Mouse (Mus musculus) hindbrain, embryonic 15.5 days (tissue): ENCODE data around the gene Ganc. TPM values are rescaled to one million over a fixed set of nuclear protein-coding genes. Genes with fewer than 3 reads are reported as not detected.

ENCODE experiments used
- ATAC-seq: fragments of 200-750 bp; cut with Nextera tagmentation; 2 replicates; pipeline ENCODE4 v1.8.0; 2017; ENCODE audit warnings: low read depth, moderate number of reproducible peaks, moderate TSS enrichment; ENCODE audit not compliant: low FRiP score
- H3K27ac ChIP-seq: fragments of 300-500 bp; sonication (generic); replicated peaks from 2 replicates; pipeline ENCODE4 v1.5.1; 2015; ENCODE audit warnings: mild to moderate bottlenecking, inconsistent platforms
- H3K27me3 ChIP-seq: fragments of 300-500 bp; sonication (generic); 2 replicates; pipeline ENCODE4 v1.6.1; 2015; ENCODE audit warnings: control low read depth, inconsistent platforms
- H3K36me3 ChIP-seq: fragments of 300-500 bp; sonication (generic); 2 replicates; pipeline ENCODE4 v1.6.1; 2015; ENCODE audit warnings: control low read depth, inconsistent platforms
- H3K4me1 ChIP-seq: fragments of 300-500 bp; sonication (generic); replicated peaks from 2 replicates; pipeline ENCODE4 v1.6.1; 2015; ENCODE audit warnings: control low read depth, inconsistent platforms
- H3K4me2 ChIP-seq: fragments of 300-500 bp; sonication (generic); 2 replicates; pipeline ENCODE4 v1.6.1; 2015; ENCODE audit warnings: moderate library complexity, mild to moderate bottlenecking, inconsistent platforms
- H3K4me3 ChIP-seq: fragments of 300-500 bp; sonication (generic); 2 replicates; pipeline ENCODE4 v1.5.1; 2015; ENCODE audit warnings: mild to moderate bottlenecking, inconsistent platforms
- H3K9ac ChIP-seq: fragments of 300-500 bp; sonication (generic); 2 replicates; pipeline ENCODE4 v1.6.1; 2015; ENCODE audit warnings: inconsistent platforms
- H3K9me3 ChIP-seq: fragments of 300-500 bp; sonication (generic); 2 replicates; pipeline ENCODE4 v1.6.1; 2016; ENCODE audit warnings: control low read depth, inconsistent platforms
- WGBS: fragments of 180-500 bp; shearing (Covaris S2); methylation state at CpG from one replicate; pipeline ENCODE4 v1.1.7; 2015; 5-methylcytosine and 5-hydroxymethylcytosine counted together
- polyA plus RNA-seq: library from polyadenylated mRNA; unstranded; fragments of >200 nt; fragmentation: Nextera tagmentation; extraction: Ambion mirVana; gene quantifications from 2 replicates; pipeline ENCODE4 v1.2.1, GENCODE M21; 2015

Ganc gene
- polyA plus RNA-seq, 1 experiment from 2014 or later = 11.1 TPM

DNA sequence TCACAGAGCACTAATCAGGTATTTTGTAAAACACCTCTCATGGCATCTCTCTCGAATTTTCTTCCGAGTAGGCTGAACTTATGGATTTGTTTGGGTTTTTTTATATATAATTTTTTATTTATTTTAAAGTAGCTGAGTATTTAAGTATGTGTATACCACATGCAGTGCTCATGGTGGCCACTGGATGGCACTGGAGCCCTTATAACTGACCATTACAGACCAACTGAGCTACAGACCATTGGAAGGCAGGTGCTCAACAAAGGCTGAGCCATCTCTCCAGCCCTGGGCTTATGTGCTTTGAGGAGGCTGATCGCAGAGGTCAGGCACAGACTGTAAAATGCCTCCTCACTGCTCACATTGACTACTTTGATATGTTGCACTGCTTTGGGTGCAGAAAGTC lies 74.9 kb downstream of the Ganc start:
- H3K27me3 ChIP-seq = no peaks in the 10 kb centered on the region
- no peaks in the 10 kb centered on the region for H3K4me1 ChIP-seq
- H3K4me2 ChIP-seq = no peak overlapping the region
- no peak overlapping the region for H3K9ac ChIP-seq
- no peak overlapping the region for H3K4me3 ChIP-seq
- WGBS = 61% methylated on average over 3 of the region's 3 CpGs
- no peak overlapping the region for H3K27ac ChIP-seq
- H3K9me3 ChIP-seq = no peaks in the 10 kb centered on the region
- no peaks in the 10 kb centered on the region for H3K36me3 ChIP-seq
- no peak for ATAC-seq

DNA sequence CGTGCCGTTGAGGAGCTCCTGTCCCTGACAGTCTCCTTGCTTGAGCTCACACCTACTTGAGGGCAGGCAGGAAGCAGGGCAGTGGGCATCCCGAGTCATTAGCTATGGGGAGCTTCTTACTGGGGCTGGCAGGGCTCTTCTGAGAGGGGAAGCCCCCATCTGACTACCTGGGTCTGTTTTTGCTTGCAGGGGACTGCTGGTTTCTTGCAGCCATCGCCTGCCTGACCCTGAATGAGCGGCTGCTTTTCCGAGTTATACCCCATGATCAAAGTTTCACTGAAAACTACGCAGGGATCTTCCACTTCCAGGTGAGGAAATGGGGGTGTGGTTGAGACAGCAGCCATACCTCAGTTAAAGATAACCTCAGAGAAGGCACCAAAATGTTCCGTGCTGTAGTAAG lies 78.2 kb downstream of the Ganc start:
- no peak overlapping the region for H3K4me3 ChIP-seq
- no peak for ATAC-seq
- no peak overlapping the region for H3K4me2 ChIP-seq
- no peak overlapping the region for H3K9ac ChIP-seq
- H3K27me3 ChIP-seq = no peaks in the 10 kb centered on the region
- H3K36me3 ChIP-seq = no peaks in the 10 kb centered on the region
- 85% methylated on average over 8 of the region's 8 CpGs for WGBS
- H3K9me3 ChIP-seq = no peaks in the 10 kb centered on the region
- no peak overlapping the region for H3K27ac ChIP-seq
- H3K4me1 ChIP-seq = no peaks in the 10 kb centered on the region

DNA sequence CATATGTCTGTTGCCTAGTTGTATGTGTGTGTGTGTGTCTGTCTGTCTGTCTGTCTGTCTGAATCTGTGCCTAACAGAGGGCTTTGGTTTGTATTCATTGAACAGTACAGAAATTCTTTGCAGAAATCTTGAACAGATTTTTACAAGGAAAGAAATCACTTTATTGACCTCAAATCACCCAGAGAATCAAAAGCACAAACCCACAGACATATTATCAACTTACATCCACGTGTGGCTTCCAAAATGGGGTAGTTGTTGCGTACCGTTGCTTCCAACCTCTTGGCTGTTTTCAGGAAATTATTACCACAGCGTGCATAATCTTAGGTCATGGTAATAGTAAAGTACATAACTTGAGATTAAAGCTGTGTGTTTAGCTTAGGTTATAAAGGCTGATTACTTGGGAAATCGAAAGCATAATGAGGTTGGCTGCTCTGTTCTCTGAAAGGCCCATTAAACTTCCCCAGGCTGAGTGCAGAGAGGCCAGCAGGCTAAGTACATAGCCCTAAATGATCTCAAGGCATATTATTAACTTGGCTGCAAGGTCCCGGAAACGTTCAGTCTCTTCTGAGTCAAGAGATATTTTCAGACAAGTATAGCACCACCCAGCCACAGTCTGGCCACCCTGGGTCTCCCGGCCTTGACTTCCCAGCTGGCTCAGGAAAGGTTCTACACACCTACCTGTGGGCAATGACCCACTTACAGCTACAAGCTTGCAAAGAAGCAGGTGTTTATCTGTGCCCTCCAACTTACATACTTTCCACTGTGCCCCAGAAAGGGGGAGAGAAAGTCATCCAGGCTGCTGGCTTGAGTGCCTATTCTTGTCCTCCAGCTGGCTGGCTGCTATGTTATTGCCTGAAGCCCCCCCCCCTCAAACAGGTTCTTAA lies 79.1 kb downstream of the Ganc start:
- WGBS = 80% methylated on average over 8 of the region's 8 CpGs
- Histone ChIP-seq H3K4me2 (no peak overlapping the region), H3K9ac (no peak overlapping the region), H3K4me1 (no peaks in the 10 kb centered on the region), H3K9me3 (no peaks in the 10 kb centered on the region), H3K36me3 (no peaks in the 10 kb centered on the region), H3K27ac (no peak overlapping the region), H3K4me3 (no peak overlapping the region), H3K27me3 (no peaks in the 10 kb centered on the region)
- ATAC-seq = no peak

DNA sequence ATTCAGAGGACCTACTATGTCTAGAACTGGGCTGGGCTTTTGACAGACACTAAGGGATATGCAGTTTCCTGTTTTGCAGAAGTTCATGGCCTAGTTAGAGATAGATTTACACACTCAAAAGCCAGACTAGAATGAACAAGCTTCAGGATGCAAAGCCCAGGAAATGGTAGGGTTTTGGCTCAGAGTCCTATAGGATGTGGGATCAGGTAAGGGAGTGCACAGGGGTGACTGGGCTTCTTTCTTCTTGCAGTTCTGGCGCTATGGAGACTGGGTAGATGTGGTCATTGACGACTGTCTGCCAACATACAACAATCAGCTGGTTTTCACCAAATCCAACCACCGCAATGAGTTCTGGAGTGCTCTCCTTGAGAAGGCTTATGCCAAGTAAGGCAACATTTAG lies 80.5 kb downstream of the Ganc start:
- Histone ChIP-seq H3K4me2 (no peak overlapping the region), H3K27ac (no peak overlapping the region), H3K36me3 (no peaks in the 10 kb centered on the region), H3K4me1 (no peaks in the 10 kb centered on the region), H3K4me3 (no peak overlapping the region), H3K27me3 (no peaks in the 10 kb centered on the region), H3K9me3 (no peaks in the 10 kb centered on the region), H3K9ac (no peak overlapping the region)
- no peak for ATAC-seq
- WGBS = 79% methylated on average over 3 of the region's 3 CpGs

DNA sequence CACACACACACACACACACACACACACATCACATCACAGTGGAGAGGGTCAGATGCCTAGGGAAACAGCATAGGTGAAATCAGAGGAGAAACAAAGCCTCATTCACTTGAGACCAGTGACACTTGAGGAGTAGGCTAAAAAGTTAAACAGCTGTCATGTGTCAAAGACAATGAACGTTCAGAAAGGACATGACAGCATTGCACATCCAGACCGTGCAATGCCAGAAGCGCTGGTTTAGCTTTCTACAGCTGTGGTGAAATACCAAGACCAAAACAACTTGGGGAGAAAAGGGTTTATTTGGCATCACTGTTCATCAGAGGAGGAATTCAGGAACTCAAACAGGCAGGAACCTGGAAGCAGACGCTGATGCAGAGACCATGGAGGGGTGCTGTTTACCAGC lies 89.6 kb downstream of the Ganc start:
- Histone ChIP-seq H3K9ac (no peak overlapping the region), H3K4me3 (no peak overlapping the region), H3K27me3 (no peaks in the 10 kb centered on the region), H3K27ac (no peak overlapping the region), H3K36me3 (no peaks in the 10 kb centered on the region), H3K4me1 (no peaks in the 10 kb centered on the region), H3K4me2 (no peak overlapping the region), H3K9me3 (no peaks in the 10 kb centered on the region)
- 68% methylated on average over 4 of the region's 4 CpGs for WGBS
- ATAC-seq = no peak

DNA sequence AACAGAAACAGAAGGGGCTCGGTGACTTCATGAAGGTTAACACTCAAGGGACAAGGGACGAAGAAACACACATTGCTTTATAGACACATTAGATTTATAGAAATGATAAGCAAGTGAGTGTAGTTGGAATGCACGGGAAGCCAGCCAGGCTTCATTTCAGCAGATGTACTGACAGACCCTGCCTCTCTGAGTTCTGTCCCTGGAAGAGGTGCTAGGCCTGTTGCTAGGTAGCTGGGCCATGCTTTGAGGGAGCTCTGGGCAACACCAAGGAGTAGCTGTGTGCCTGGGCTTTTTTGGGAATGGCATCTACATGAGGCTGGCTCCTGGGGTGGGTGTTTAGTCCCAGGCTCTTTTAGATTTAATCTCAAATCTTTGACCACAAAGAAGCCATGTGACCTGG lies 92.8 kb downstream of the Ganc start:
- H3K4me2 ChIP-seq = no peak overlapping the region
- no peaks in the 10 kb centered on the region for H3K4me1 ChIP-seq
- no peak overlapping the region for H3K27ac ChIP-seq
- H3K27me3 ChIP-seq = no peaks in the 10 kb centered on the region
- no peaks in the 10 kb centered on the region for H3K9me3 ChIP-seq
- WGBS = 71% methylated on average over 3 of the region's 3 CpGs
- H3K4me3 ChIP-seq = no peak overlapping the region
- no peaks in the 10 kb centered on the region for H3K36me3 ChIP-seq
- no peak for ATAC-seq
- no peak overlapping the region for H3K9ac ChIP-seq

DNA sequence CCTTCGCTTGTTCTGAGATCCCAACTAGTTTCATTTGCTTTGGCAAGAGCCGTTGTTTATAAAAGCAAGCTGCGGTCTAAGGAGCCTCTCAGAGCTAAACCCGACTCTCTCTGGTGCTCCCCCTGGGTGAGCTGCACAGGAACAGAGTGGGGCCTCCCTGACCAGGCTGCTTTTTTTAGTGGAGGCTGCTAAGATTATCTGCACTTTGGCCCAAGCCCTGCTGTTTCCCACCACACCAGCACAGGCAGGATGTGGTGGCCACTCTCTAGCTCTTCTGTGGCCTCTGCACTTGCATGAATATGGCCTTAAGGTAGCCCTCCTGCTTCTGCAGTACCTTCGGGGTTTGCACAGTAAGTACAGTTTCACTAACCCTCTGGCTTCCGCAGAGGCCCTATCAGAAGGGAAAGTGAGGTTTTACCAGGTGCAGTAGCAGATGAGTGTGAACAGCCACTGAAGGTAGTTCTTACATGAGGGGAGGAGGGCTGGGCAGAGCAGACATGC lies 96.3 kb downstream of the Ganc start:
- Histone ChIP-seq H3K9ac (no peak overlapping the region), H3K27me3 (no peaks in the 10 kb centered on the region), H3K4me1 (no peaks in the 10 kb centered on the region), H3K27ac (no peak overlapping the region), H3K9me3 (no peaks in the 10 kb centered on the region), H3K36me3 (peaks cover 6% of the 10 kb centered on the region; the same call in 1 of the 2 replicates), H3K4me3 (no peak overlapping the region), H3K4me2 (no peak overlapping the region)
- 83% methylated on average over 6 of the region's 6 CpGs for WGBS
- no peak for ATAC-seq

DNA sequence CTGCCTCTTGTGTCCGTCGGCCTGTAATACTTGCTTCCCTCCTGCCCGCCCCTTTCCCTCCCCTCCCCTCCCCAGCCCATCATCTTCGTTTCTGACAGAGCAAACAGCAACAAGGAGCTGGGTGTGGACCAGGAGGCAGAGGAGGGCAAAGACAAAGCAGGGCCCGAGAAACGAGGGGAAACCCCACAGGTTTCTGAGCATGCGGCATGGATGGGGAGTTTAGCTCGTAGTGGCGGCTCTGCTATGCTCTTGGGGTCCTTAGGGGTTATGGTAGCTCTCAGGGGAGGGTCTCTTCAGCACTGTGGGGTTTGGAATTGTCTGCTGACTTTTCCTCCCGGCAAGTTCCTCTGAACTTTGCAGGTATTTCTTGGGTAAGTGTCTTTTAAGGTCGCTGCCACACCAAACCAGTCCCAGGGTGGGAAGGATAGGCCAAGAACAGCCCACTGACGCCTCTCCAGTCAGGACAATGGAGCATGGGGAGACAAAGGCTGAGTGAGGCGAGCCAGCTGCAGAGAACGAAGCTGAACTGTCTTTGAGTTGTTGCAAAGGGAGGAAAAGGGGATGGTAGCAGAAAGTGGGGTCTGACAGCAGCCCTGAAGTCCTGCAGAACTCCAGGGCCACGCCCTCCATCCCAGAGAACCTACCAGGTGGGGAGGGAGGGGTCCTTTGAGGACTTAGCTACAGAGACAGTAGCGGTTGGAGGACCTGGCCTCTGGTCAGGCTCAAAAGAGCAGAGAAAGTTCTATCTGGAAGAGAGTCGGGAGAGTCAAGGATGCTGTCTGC lies 97.6 kb downstream of the Ganc start:
- H3K4me3 ChIP-seq = no peak overlapping the region
- H3K9me3 ChIP-seq = no peaks in the 10 kb centered on the region
- no peak overlapping the region for H3K9ac ChIP-seq
- H3K4me1 ChIP-seq = no peaks in the 10 kb centered on the region
- H3K27me3 ChIP-seq = no peaks in the 10 kb centered on the region
- H3K36me3 ChIP-seq = peaks cover 18% of the 10 kb centered on the region
- ATAC-seq = no peak
- no peak overlapping the region for H3K4me2 ChIP-seq
- no peak overlapping the region for H3K27ac ChIP-seq
- 36% methylated on average over 17 of the region's 17 CpGs for WGBS

DNA sequence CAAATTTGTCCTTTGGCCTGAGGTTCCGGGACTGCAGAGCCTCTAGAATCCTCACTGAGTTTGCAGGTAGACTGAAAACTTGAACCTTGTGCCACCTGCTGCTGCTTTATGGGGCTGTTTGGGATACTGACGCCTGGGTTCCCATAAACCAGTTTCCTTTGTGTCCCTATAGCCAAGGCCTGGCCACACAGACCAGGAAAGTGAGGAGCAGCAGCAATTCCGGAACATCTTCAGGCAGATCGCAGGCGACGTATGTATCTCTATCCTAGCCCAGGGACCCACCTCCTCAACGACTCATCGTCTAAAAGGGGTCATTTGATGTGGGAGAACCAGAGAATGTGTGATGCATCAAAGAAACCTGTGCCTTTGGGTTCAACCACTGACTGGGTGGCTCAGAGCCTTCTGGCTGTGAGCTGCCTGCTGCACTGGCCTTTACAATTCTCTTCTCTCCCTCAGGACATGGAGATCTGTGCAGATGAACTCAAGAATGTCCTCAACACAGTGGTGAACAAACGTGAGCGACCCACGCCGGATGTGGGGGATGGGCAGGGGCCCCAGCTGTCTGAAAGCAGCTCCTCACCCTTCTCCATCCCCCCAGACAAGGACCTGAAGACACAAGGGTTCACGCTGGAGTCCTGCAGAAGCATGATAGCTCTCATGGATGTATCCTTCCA lies 98.4 kb downstream of the Ganc start:
- WGBS = 80% methylated on average over 13 of the region's 13 CpGs
- H3K4me2 ChIP-seq = no peak overlapping the region
- H3K4me3 ChIP-seq = no peak overlapping the region
- no peak overlapping the region for H3K9ac ChIP-seq
- peaks cover 20% of the 10 kb centered on the region for H3K36me3 ChIP-seq
- no peaks in the 10 kb centered on the region for H3K4me1 ChIP-seq
- H3K9me3 ChIP-seq = no peaks in the 10 kb centered on the region
- no peaks in the 10 kb centered on the region for H3K27me3 ChIP-seq
- no peak overlapping the region for H3K27ac ChIP-seq
- ATAC-seq = no peak

DNA sequence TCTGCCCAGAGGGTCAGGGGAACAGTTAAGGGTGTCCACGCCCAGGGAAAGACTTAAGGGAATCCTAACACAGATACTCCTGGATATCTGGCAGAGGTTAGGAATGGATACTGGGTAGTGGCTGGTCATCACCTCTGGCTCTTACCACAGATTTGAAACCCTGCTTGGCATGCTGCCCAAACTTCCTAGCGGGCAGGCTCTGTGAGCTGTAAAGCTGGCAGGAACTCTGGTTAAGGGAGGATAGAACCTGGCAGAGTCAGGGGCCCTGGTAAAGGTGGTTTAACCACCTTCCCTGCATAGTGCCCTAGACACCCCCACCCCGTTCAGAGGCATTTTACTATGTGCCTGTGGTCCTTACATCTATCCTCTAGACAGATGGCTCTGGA lies 98.9 kb downstream of the Ganc start:
- Histone ChIP-seq H3K27ac (no peak overlapping the region), H3K4me1 (no peaks in the 10 kb centered on the region), H3K9ac (no peak overlapping the region), H3K4me2 (no peak overlapping the region), H3K9me3 (no peaks in the 10 kb centered on the region), H3K4me3 (no peak overlapping the region), H3K36me3 (peaks cover 20% of the 10 kb centered on the region), H3K27me3 (no peaks in the 10 kb centered on the region)
- WGBS = 75% methylated on average over 3 of the region's 3 CpGs
- no peak for ATAC-seq

DNA sequence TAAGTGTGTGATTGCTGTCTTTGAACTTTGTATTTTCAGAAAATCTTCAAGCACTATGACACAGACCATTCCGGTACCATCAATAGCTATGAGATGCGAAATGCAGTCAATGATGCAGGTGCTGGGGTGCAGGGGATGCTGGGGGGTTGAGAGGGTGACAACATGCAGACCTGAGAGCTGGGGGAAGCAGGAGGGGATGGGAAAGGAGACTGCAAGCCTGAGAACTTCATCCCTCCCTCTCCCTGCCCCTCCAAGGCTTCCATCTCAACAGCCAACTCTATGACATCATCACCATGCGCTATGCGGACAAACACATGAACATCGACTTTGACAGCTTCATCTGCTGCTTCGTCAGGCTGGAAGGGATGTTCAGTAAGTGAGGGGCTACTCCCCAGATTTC lies 99.4 kb downstream of the Ganc start:
- no peaks in the 10 kb centered on the region for H3K4me1 ChIP-seq
- no peaks in the 10 kb centered on the region for H3K9me3 ChIP-seq
- no peak overlapping the region for H3K27ac ChIP-seq
- no peak overlapping the region for H3K4me3 ChIP-seq
- H3K36me3 ChIP-seq = peaks cover 23% of the 10 kb centered on the region
- no peaks in the 10 kb centered on the region for H3K27me3 ChIP-seq
- ATAC-seq = no peak
- no peak overlapping the region for H3K9ac ChIP-seq
- 90% methylated on average over 6 of the region's 6 CpGs for WGBS
- no peak overlapping the region for H3K4me2 ChIP-seq

DNA sequence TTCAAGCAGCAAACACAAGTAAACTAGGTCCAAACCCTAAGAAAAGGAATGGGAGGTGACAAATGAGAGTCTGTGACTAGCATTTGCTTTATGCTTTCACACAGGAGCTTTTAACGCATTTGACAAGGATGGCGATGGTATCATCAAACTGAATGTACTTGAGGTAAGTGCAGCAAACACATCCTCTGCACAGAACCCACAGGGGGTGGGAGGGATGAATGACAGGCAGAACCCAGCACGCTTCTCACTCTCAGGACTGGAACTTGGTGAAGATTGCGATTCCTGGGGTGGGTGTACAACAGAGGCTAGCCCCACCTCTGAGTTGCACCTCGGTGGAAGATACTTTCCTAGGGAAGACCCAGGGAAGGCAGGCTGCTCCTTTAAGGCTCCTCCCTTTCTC lies 100.3 kb downstream of the Ganc start:
- 81% methylated on average over 5 of the region's 5 CpGs for WGBS
- Histone ChIP-seq H3K4me1 (no peaks in the 10 kb centered on the region), H3K9ac (no peak overlapping the region), H3K4me3 (no peak overlapping the region), H3K27me3 (no peaks in the 10 kb centered on the region), H3K4me2 (no peak overlapping the region), H3K36me3 (peaks cover 25% of the 10 kb centered on the region), H3K27ac (no peak overlapping the region), H3K9me3 (no peaks in the 10 kb centered on the region)
- ATAC-seq = no peak
